Mouse (Mus musculus) liver, embryonic 11.5 days (tissue): Measurements from ENCODE around the gene Bcl2. TPM values are rescaled to one million over a fixed set of nuclear protein-coding genes. Genes with fewer than 3 reads are reported as not detected.

Experiments
- ATAC-seq: fragments of 200-750 bp; cut with Nextera tagmentation; replicated peaks from 2 replicates; pipeline ENCODE4 v1.8.0; 2017; ENCODE audit warnings: moderate number of reproducible peaks, mild to moderate bottlenecking, moderate TSS enrichment, moderate library complexity; ENCODE audit not compliant: low FRiP score
- DNase-seq: peaks from one replicate; pipeline ENCODE4 v3.0.0-alpha.2; 2017; ENCODE audit warnings: low spot score
- H3K27ac ChIP-seq: fragments of 300-500 bp; sonication (generic); 2 replicates; pipeline ENCODE4 v1.5.1; 2014; ENCODE audit warnings: mild to moderate bottlenecking, low read depth, low read length, control low read depth
- H3K27me3 ChIP-seq: fragments of 300-500 bp; sonication (generic); replicated peaks from 2 replicates; pipeline ENCODE4 v1.6.1; 2014; ENCODE audit warnings: low read length, mixed read lengths; ENCODE audit not compliant: control insufficient read depth, insufficient read depth
- H3K36me3 ChIP-seq: fragments of 300-500 bp; sonication (generic); 2 replicates; pipeline ENCODE4 v1.6.1; 2014; ENCODE audit warnings: mild to moderate bottlenecking, low read length, moderate library complexity, mixed read lengths; ENCODE audit not compliant: control insufficient read depth, insufficient read depth
- H3K4me1 ChIP-seq: fragments of 300-500 bp; sonication (generic); replicated peaks from 2 replicates; pipeline ENCODE4 v1.6.1; 2014; ENCODE audit warnings: low read length, mixed read lengths; ENCODE audit not compliant: control insufficient read depth, insufficient read depth
- H3K4me2 ChIP-seq: fragments of 300-500 bp; sonication (generic); 2 replicates; pipeline ENCODE4 v1.6.1; 2014; ENCODE audit warnings: mild to moderate bottlenecking, control low read depth, moderate library complexity
- H3K4me3 ChIP-seq: fragments of 300-500 bp; sonication (generic); 2 replicates; pipeline ENCODE4 v1.5.1; 2014; ENCODE audit warnings: low read depth, low read length, control low read depth
- H3K9ac ChIP-seq: fragments of 300-500 bp; sonication (generic); 2 replicates; pipeline ENCODE4 v1.6.1; 2014; ENCODE audit warnings: low read depth, low read length, control low read depth
- H3K9me3 ChIP-seq: fragments of 300-500 bp; sonication (generic); 2 replicates; pipeline ENCODE4 v1.6.1; 2016; ENCODE audit warnings: low read length, inconsistent platforms, mixed read lengths; ENCODE audit not compliant: control insufficient read depth
- WGBS: fragments of 180-500 bp; shearing (Covaris S2); extraction: QIAGEN DNeasy Blood & Tissue Kit; methylation state at CpG from one replicate; pipeline ENCODE4 v1.1.7; 2014; 5-methylcytosine and 5-hydroxymethylcytosine counted together
- polyA plus RNA-seq: library from polyadenylated mRNA; unstranded; fragments of >200 nt; fragmentation: Nextera tagmentation; extraction: Ambion mirVana; gene quantifications from 2 replicates; pipeline ENCODE4 v1.2.1, GENCODE M21; 2014

Bcl2 gene
- polyA plus RNA-seq, 1 experiment from 2014 or later: 2.8 TPM

DNA sequence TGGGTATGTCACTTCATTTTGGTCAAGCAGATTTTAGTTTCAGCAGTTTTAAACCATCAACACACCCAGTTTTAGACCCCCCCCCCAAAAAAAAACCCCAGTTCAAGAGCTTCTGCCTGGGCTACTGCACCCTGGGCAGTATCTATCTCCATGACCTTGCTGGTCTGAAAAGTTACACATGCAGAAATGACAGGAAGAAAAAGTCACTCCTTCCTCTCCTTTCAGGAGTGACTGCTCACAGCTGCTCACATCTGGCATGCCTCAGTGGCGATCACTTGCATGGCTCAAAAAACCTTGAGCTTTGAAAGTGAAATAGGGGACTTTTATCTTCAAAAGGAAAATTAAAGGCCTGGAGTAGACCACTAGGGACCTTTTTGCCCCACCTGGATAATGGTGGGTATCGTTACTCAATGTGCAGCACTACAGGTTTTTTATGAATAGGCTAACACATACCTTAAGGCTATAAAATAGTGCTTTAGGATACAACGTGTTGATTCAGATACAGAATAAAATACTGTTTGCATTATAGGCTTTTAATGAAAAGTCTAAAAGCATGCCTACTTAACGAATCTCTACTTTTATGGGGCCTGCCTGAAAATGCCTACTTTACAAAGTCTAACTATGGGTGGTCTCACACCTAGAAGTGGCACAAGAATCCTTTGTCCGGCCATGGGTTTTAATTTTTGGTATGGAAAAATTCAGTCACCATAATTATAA is 116.3 kb downstream of the Bcl2 start:
- 75% methylated on average over 5 of the region's 5 CpGs for WGBS
- Histone ChIP-seq H3K27ac (no peak overlapping the region), H3K27me3 (no peaks in the 10 kb centered on the region), H3K4me3 (no peak overlapping the region), H3K9ac (no peak overlapping the region), H3K36me3 (no peaks in the 10 kb centered on the region), H3K9me3 (no peaks in the 10 kb centered on the region), H3K4me1 (no peaks in the 10 kb centered on the region), H3K4me2 (no peak overlapping the region)
- ATAC-seq: no peak
- DNase-seq: no peak

GRCm38 (mm10) chr1:106596380-106596779 is 117.7 kb downstream of the Bcl2 start:
- no peak overlapping the region for H3K9ac ChIP-seq
- no peaks in the 10 kb centered on the region for H3K27me3 ChIP-seq
- H3K9me3 ChIP-seq: no peaks in the 10 kb centered on the region
- WGBS: 86% methylated on average over 1 of the region's 1 CpGs
- no peak overlapping the region for H3K4me2 ChIP-seq
- DNase-seq (no peak), ATAC-seq (no peak)
- no peaks in the 10 kb centered on the region; the same call in 1 of the 2 replicates for H3K4me1 ChIP-seq
- H3K4me3 ChIP-seq: no peak overlapping the region
- H3K27ac ChIP-seq: no peak overlapping the region
- H3K36me3 ChIP-seq: no peaks in the 10 kb centered on the region

DNA sequence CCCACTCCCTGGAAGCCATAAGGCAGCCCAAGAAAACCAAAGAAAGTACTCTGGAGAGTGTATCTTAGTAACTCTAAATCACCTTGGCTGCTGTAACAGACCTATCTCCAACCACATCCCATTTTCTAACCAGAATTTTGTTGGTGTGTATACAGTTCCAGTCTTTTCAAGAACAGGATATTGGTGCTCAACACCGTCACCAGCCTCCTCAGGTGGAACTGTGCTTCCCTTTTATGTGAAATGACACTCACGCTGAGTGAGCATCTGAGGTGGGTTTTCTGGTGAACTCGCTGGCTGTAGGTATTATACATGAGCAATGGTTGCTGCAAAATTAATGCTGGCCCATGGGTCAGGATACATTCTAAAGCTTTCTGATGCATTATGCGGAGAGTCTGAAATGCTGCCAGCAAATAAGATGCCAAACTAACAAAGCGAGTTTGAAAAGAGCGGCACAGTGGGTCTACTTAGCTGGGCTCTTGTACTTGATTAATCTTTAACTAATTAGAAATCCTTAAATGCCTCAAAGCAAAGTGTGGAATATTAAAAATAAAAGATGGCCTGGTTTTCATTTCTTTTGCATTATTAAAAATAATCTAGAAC is 118.7 kb downstream of the Bcl2 start:
- H3K9ac ChIP-seq: no peak overlapping the region
- no peak overlapping the region for H3K4me3 ChIP-seq
- no peak overlapping the region for H3K27ac ChIP-seq
- no peak for DNase-seq
- 87% methylated on average over 6 of the region's 6 CpGs for WGBS
- no peak overlapping the region for H3K4me2 ChIP-seq
- no peaks in the 10 kb centered on the region for H3K36me3 ChIP-seq
- H3K4me1 ChIP-seq: no peaks in the 10 kb centered on the region; the same call in 1 of the 2 replicates
- no peak for ATAC-seq
- no peaks in the 10 kb centered on the region for H3K9me3 ChIP-seq
- H3K27me3 ChIP-seq: no peaks in the 10 kb centered on the region

DNA sequence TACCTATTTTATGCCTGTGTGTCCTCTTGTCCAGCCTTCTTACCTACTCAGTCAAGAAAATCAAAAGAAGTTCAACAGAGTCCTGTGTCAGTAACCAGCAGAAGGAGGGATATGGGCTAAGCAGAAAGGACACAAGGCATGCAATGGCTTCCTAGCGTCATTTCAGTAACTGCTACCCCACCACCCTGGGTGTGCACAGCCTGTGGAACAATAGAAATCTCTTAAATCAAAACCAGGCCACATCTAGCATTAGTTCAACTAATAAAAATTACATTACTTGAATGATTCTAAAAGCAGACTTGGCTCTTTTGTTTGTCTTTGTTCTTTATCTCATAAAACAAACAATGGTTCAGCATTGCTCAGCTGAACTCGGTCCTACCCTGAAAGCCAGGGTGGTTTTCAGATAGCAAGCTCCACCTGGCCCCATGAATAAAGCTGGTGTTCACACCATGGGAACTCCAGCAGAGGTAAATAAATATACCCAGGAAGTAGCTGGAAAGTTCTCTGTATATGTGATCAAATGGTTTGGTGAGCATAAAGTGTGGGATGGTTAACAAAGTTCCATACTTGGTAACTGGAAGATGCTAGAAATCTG is 122.8 kb downstream of the Bcl2 start:
- no peaks in the 10 kb centered on the region for H3K36me3 ChIP-seq
- H3K27ac ChIP-seq: no peak overlapping the region
- H3K9me3 ChIP-seq: no peaks in the 10 kb centered on the region
- H3K4me2 ChIP-seq: no peak overlapping the region
- no peaks in the 10 kb centered on the region for H3K27me3 ChIP-seq
- DNase-seq (no peak), ATAC-seq (no peak)
- WGBS: 54% methylated on average over 2 of the region's 2 CpGs
- no peak overlapping the region for H3K9ac ChIP-seq
- H3K4me3 ChIP-seq: no peak overlapping the region
- no peaks in the 10 kb centered on the region; the same call in 1 of the 2 replicates for H3K4me1 ChIP-seq

- ATAC-seq: no peak
- no peaks in the 10 kb centered on the region for H3K36me3 ChIP-seq
- no peak overlapping the region for H3K27ac ChIP-seq
- H3K4me2 ChIP-seq: no peak overlapping the region
- H3K9ac ChIP-seq: no peak overlapping the region
- no peak overlapping the region for H3K4me3 ChIP-seq
- H3K27me3 ChIP-seq: no peaks in the 10 kb centered on the region
- no peak for DNase-seq
- no peaks in the 10 kb centered on the region; the same call in 1 of the 2 replicates for H3K4me1 ChIP-seq
- H3K9me3 ChIP-seq: no peaks in the 10 kb centered on the region
- 73% methylated on average over 2 of the region's 2 CpGs for WGBS
These were observed 124.9 kb downstream of the Bcl2 start for GRCm38 (mm10) chr1:106589141-106589540.

DNA sequence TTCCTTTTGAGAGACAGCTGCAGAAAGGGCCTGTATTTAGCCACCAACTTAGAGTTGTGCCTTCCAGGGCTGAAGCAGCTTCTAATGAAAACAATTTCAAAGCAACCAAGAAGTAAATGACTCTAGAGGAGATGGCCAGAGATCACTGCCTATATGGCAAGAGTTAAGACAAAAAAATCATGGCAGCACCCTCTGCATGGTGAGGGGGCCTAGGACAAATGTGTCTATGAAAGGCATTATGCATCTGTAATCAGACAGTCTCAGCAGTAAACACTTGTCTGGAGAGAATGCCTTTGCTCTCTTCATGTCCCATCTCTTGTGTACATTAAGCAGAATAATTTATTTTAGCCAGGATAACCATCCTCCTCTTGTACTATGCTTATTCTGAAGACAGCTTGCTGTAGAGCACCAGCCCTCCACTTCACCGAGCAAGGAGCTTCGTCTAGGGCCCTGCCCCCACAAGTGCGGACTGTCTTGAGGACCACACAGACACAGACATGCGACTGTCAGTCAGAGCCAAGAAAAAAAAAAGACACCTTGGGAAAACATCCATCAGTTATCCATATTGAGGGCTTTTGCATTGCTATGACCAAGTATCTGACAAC is 126.1 kb downstream of the Bcl2 start:
- no peaks in the 10 kb centered on the region for H3K27me3 ChIP-seq
- H3K27ac ChIP-seq: no peak overlapping the region
- H3K36me3 ChIP-seq: no peaks in the 10 kb centered on the region
- H3K9me3 ChIP-seq: no peaks in the 10 kb centered on the region
- ATAC-seq (no peak), DNase-seq (no peak)
- H3K9ac ChIP-seq: no peak overlapping the region
- no peak overlapping the region for H3K4me3 ChIP-seq
- H3K4me1 ChIP-seq: no peaks in the 10 kb centered on the region; the same call in 1 of the 2 replicates
- 79% methylated on average over 4 of the region's 4 CpGs for WGBS
- no peak overlapping the region for H3K4me2 ChIP-seq

GRCm38 (mm10) chr1:106586761-106587160 is 127.3 kb downstream of the Bcl2 start:
- H3K36me3 ChIP-seq: no peaks in the 10 kb centered on the region
- DNase-seq (no peak), ATAC-seq (no peak)
- H3K27ac ChIP-seq: no peak overlapping the region
- H3K27me3 ChIP-seq: no peaks in the 10 kb centered on the region
- no peak overlapping the region for H3K9ac ChIP-seq
- H3K4me1 ChIP-seq: no peaks in the 10 kb centered on the region; the same call in 1 of the 2 replicates
- H3K9me3 ChIP-seq: no peaks in the 10 kb centered on the region
- H3K4me2 ChIP-seq: no peak overlapping the region
- no peak overlapping the region for H3K4me3 ChIP-seq
- 82% methylated on average over 6 of the region's 6 CpGs for WGBS

GRCm38 (mm10) chr1:106585349-106585748 is 128.7 kb downstream of the Bcl2 start:
- no peaks in the 10 kb centered on the region for H3K36me3 ChIP-seq
- H3K27ac ChIP-seq: no peak overlapping the region
- no peak overlapping the region for H3K4me2 ChIP-seq
- no peaks in the 10 kb centered on the region for H3K9me3 ChIP-seq
- DNase-seq: no peak
- no peak overlapping the region for H3K9ac ChIP-seq
- H3K4me3 ChIP-seq: no peak overlapping the region
- no peaks in the 10 kb centered on the region for H3K4me1 ChIP-seq
- no peaks in the 10 kb centered on the region for H3K27me3 ChIP-seq
- ATAC-seq: no peak
